Mouse (Mus musculus): ENCODE results near the gene Slc25a16. TPM values are rescaled to one million over a fixed set of nuclear protein-coding genes. Genes with fewer than 3 reads are reported as not detected.
A peak's percentile ranks its signal among the peaks of the same experiment; 100 is the strongest.

Slc25a16 gene
- 36.9 and 39.0 TPM in 2 replicates for total RNA-seq (2021)
- long read RNA-seq, experiment 1, transcript Slc25a16-201 (9 exons, 3,145 nt): major isoform, 49 of 66 reads
- long read RNA-seq, experiment 1, partial matches to known transcripts: 0 of 66 reads
- long read RNA-seq, experiment 1, other reads (novel, unspliced or antisense): 17 of 66 reads
- long read RNA-seq, experiment 2, transcript Slc25a16-201 (9 exons, 3,145 nt): major isoform, 24 of 31 reads
- long read RNA-seq, experiment 2, partial matches to known transcripts: 2 of 31 reads
- long read RNA-seq, experiment 2, other reads (novel, unspliced or antisense): 5 of 31 reads

- DNase-seq: peak; percentile 95
Observed at GRCm38 (mm10) chr10:62919925-62920765, at the start of gene Slc25a16. Gene Slc25a16, plus strand, starts transcription at chr10:62920633.

DNA sequence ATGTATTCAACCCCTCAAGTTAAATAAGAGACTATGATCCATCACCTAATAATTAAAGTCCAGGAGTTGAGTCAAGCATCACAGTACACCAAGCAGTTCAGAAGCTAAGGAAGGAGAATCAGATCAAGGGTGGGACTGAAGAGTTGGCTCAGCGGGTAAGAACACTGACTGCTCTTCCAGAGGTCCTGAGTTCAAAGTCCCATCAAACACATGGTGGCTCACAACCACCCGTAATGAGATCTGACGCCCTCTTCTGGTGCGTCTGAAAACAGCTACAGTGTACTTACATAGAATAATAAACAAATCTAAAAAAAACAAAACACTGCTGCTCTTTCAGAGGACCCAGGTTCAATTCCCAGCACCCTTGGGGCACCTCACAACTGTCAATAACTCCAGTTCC lies 45.6 kb upstream of the Slc25a16 start:
- DNase-seq: no peak

- no peak for DNase-seq
Observed at GRCm38 (mm10) chr10:62875565-62875964, 44.9 kb upstream of the Slc25a16 start.

DNA sequence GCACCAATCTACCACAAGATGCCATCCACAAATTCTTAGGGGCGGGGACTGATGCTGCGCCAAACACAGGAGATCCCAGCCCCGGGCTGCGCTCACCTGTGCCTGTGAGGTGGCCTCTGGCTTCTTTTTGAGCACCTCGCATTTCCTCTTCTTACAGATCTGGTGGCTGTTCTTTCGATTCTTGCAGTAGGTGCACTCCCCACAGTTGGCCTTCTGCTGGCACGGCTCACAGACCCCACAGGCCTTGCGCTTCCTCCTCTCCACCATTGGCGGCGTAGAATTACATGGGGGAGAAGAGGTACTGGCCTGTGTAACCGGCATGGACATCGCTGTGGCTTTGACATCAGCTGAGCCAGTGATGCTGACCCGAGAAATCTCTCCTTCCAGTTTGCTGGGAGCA lies 42.4 kb upstream of the Slc25a16 start:
- DNase-seq: no peak

- peak; percentile 35 for DNase-seq
Observed at GRCm38 (mm10) chr10:62881211-62881610, 39.2 kb upstream of the Slc25a16 start.

GRCm38 (mm10) chr10:62883933-62884372 lies 36.5 kb upstream of the Slc25a16 start:
- no peak for DNase-seq

DNA sequence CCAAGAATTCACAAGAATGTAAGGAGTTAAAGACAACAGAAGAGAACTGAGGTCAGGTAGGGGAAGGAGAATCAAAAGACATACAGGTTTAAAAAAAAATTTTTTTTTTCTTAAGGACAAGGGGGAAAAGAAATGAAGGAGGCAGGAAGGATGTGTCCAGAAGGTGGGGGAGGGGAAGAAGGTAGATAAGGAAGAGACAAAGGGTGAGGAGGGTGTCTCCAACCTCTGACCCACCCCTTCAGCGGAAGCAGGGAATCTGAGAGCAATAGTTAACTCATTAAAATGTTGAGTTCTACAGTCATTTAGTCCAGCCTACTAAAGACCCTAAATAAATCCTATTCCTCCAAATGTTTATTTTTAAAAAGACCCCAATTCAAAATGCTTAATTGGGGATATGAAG lies 35.9 kb upstream of the Slc25a16 start:
- DNase-seq: no peak

GRCm38 (mm10) chr10:62885460-62885859 lies 35.0 kb upstream of the Slc25a16 start:
- no peak for DNase-seq

DNA sequence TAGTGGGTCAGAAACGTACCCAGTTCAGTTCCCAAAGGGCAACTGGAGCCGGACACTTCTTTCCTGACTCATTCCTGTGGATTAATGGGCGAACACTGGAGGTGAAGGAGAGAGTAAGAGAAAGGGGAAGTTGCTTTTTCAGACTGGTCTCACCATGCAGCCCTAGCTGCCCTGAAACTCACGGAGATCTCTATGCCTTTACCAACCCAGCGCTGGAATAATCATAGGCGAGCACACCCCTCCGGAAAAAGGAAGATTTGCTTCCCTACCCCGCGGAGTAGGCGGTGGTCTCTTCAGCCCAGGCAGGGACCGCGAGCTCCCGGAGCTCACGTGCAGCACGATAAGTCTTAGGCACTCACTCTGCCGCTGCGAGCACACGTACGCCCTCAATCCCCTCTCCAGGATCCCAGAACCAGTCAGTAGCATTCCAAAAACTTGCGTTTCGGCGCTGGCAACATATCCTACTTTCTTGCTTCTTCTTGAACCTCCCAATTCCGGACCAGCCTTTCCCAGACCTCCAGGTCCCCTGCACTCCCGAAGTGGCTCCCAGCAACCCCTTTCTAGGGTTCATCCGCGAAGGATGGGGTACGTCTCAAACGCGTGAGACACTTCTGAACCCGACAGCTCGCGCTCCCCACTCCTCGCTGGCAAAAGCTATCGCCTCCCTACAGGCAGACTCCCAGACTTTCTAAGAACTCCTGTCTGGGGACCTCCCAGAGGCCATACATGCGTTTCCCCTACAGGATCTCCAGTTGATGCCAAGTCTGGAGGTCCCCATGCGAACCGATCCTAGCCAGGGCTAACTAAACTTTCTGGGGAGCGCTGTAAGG lies 34.2 kb upstream of the Slc25a16 start:
- DNase-seq: peak; percentile 22

DNA sequence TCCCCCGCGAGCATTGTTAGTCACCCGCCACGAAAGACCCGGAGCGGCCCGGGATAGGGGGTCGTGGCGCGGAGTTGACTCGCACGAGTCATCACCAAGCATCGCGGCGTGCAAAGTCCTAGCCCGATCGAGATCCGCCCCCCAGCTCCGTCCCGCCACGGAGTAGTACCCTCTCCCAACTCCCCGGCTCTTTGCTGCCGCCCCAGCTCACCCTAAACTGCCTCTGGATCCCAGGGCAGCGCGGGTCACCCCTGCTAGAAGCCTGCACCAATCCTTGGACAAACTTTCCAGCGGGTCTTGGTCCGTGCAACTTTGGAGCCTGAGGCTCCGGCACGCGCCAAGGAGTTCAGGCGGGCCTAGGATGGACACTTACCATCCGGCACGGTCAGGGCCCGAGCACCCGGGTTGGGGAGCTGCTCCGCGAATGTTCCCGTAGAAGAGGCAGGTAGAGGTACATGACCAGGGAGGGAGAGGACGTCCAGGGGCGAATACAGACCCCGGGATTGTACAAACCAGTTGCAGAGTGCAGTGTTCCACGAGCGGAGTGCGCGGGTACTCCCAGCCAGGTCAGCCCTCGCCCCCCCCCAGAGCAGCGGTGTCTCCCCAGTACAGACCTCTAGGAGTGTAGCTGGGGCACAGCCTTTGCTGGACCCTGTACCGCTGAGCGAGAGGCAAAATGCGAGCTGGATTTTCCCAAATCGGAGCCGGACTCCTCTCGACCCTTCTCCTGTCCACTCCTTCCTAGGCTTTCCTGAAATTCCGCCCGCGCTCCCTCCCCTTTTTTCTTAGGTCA lies 33.4 kb upstream of the Slc25a16 start:
- peak; percentile 69 for DNase-seq

DNA sequence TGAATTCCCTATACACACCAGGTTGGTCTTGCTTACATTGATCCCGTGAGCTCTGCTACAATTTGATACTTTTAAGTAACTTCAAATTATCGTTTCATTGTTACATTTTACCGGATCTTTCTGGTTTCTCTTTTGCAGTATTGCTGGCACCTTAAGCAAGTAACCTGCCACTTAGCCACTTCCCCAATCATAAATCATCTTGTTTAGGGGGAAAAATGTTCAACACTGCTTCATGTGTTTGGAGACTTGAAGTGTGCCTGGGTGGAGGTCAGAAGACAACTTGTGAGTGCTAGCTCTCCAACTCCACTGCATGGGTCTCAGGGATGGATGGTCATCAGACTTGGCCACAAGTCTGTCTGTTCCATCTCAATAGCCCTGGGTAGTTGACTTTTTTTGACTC lies 29.4 kb upstream of the Slc25a16 start:
- no peak for DNase-seq

GRCm38 (mm10) chr10:62892549-62893232 lies 27.7 kb upstream of the Slc25a16 start:
- no peak for DNase-seq

DNA sequence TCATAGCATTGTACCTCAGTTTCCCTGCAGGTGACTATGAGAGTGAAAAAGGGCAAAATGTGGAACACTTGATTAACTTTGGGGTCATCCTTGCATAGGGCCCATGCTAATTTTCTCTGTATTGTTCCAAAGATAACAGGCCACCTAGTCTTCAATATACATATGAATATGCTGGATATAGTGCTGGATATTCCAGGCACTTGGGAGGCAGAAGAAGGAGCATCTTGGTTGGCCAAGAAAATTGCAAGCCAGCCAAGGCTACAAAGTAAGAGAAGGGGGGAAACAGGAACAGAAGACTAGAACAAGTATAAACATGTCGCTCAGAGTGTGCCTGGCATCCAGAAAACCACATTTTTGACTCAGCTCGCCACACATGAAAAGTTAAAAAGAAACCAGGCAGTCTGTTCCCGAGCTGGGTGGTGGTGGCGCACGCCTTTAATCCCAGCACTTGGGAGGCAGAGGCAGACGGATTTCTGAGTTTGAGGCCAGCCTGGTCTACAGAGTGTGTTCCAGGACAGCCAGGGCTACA lies 27.0 kb upstream of the Slc25a16 start:
- DNase-seq: no peak

DNA sequence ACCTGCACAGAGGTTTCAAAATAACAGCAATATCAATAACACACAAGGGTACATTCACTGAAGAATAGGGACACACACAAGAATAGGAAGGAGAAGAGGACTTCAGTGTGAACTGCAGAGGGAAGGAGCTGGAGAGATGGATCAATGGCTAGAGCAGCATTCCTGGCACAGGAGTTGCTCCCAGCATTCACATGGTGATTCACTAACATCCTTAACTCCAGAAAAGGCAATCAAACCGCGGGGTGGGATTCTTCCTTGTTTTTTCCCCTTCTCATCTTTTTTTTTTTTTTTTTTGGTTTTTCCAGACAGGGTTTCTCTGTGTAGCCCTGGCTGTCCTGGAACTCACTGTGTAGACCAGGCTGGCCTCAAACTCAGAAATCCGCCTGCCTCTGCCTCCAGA lies 26.0 kb upstream of the Slc25a16 start:
- no peak for DNase-seq

DNA sequence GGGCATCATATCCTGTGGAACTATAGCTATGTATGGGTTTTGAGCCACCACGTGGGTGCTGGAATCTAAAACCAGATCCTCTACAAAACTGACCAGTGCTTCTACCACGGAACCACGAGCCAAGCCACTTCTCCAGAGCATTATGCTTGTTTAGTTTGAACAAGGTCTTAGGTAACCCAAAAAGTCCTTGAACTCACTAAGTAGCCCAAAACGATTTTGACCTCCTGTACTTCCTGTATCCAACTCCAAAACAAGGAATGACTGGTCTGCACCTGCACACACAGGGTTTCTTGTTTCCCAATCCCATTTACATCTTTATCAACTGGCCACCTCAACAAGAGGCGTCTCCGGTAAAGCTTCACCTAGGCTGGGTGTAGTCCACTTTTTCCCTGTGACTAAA lies 25.0 kb upstream of the Slc25a16 start:
- no peak for DNase-seq

GRCm38 (mm10) chr10:62896035-62896434 lies 24.4 kb upstream of the Slc25a16 start:
- no peak for DNase-seq

DNA sequence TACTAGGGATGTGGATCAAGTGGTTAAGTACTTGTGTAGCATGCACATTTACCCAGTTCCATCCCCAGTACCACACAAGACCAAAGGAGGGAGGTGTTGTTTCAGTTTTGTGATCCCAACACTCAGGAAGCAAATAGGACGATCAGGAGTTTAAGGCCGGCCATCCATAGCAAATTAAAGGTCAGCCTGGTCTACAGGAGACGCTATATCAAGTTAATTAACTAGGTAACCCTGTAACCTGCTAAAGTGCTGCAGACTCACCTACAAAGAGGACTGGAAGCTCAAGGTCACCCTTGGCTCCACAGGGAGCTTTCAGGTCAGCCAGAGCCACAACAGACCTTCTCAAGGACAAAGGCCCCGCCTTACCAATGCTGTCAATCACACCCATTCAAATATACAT lies 23.7 kb upstream of the Slc25a16 start:
- no peak for DNase-seq

GRCm38 (mm10) chr10:62897437-62897836 lies 23.0 kb upstream of the Slc25a16 start:
- no peak for DNase-seq

- DNase-seq: no peak
Observed at GRCm38 (mm10) chr10:62898061-62898460, 22.4 kb upstream of the Slc25a16 start.

- DNase-seq: no peak
Observed at GRCm38 (mm10) chr10:62900144-62900543, 20.3 kb upstream of the Slc25a16 start.

- DNase-seq: no peak
Observed at GRCm38 (mm10) chr10:62901826-62902225, 18.6 kb upstream of the Slc25a16 start.
